9 mouse cellular contexts compared by ENCODE assay signal in genomic region chr13:65242319-65242787, GRCm38 (mm10). TPM values are rescaled to one million over a fixed set of nuclear protein-coding genes. Genes with fewer than 3 reads are reported as not detected.
DNase-seq lines count a peak whose midpoint lies in the region; ATAC-seq and TF ChIP-seq lines count a peak whose summit lies in the region.
"Had no signal": no experiment of that assay in that cellular context is flagged by ENCODE, and none has a peak within 500 bp of the region (broad histone marks: within the 10 kb centered on the region; RNA-seq: fewer than 3 reads in every experiment).

No protein-coding gene starts in this region.

- H3K27me3 ChIP-seq in kidney, embryonic 16.5 days (ENCODE audit: insufficient read depth, low read length): no peaks in the 10 kb centered on the region
- no peaks in the 10 kb centered on the region for H3K27me3 ChIP-seq in heart, postnatal 0 days (ENCODE audit: control insufficient read depth, insufficient read depth, low read length)

- no peak for DNase-seq in kidney, postnatal 36 days
- no peak for DNase-seq in heart, postnatal 0 days (ENCODE audit: low spot score)
- DNase-seq in urinary bladder, postnatal 14 days (ENCODE audit: low spot score): no peak
- no peak for DNase-seq in ovary, postnatal 36 days (ENCODE audit: low spot score)
- DNase-seq in adipocyte (ENCODE audit: low spot score): no peak

- no peak overlapping the region; the same call in 1 of the 2 replicates for H3K9ac ChIP-seq in kidney, embryonic 16.5 days (replicated peaks; ENCODE audit: low read length)
- peak overlapping the region; percentile 66 for H3K9ac ChIP-seq in heart, postnatal 0 days (replicated peaks; ENCODE audit: low read depth, low read length)

- H3K9me3 ChIP-seq in kidney, embryonic 16.5 days (ENCODE audit: low read length): peaks cover 20% of the 10 kb centered on the region
- peaks cover 4% of the 10 kb centered on the region for H3K9me3 ChIP-seq in heart, postnatal 0 days (replicated peaks; ENCODE audit: control insufficient read depth, low read length)

- ATAC-seq in kidney, embryonic 16.5 days (ENCODE audit: low FRiP score, low TSS enrichment): no peak
- ATAC-seq in heart, postnatal 0 days (ENCODE audit: insufficient read depth, low read depth): no peak

- peak overlapping the region; percentile 79 for H3K4me3 ChIP-seq in kidney, embryonic 16.5 days (ENCODE audit: low read length)
- H3K4me3 ChIP-seq in bone marrow macrophage, adult 2 months (ENCODE audit: insufficient read depth, low read length): peak overlapping the region; percentile 98
- peak overlapping the region; percentile 84 for H3K4me3 ChIP-seq in heart, postnatal 0 days (ENCODE audit: low read depth, low read length)
- H3K4me3 ChIP-seq in macrophage (ENCODE audit: inconsistent target): peak overlapping the region; percentile 90

- no peak for TF ChIP-seq CTCF in bone marrow macrophage, adult 2 months (IDR thresholded peaks at IDR 0.05; ENCODE audit: low read depth, low read length)
- TF ChIP-seq CTCF in heart, postnatal 0 days (IDR thresholded peaks at IDR 0.05; ENCODE audit: low read depth): no peak

- peaks cover 11% of the 10 kb centered on the region for H3K4me1 ChIP-seq in kidney, embryonic 16.5 days (ENCODE audit: insufficient read depth, low read length)
- H3K4me1 ChIP-seq in bone marrow macrophage, adult 2 months (ENCODE audit: control insufficient read depth, insufficient read depth, low read length): no peaks in the 10 kb centered on the region; the same call in 1 of the 2 replicates
- H3K4me1 ChIP-seq in heart, postnatal 0 days (ENCODE audit: control insufficient read depth, insufficient read depth): peaks cover 9% of the 10 kb centered on the region

- peak overlapping the region; percentile 96 for H3K4me2 ChIP-seq in kidney, embryonic 16.5 days (replicated peaks; ENCODE audit: low read depth, low read length)
- H3K4me2 ChIP-seq in heart, postnatal 0 days (ENCODE audit: low read depth, low read length): peak overlapping the region; percentile 99

- no peak for TF ChIP-seq POLR2A in bone marrow macrophage, adult 2 months (IDR thresholded peaks at IDR 0.05; ENCODE audit: borderline replicate concordance, low read depth, low read length)

- no peak overlapping the region for H3K27ac ChIP-seq in kidney, embryonic 16.5 days (ENCODE audit: low read length)
- no peak overlapping the region for H3K27ac ChIP-seq in bone marrow macrophage, adult 2 months (ENCODE audit: insufficient read depth, low read depth, low read length)
- no peak overlapping the region for H3K27ac ChIP-seq in heart, postnatal 0 days (ENCODE audit: low read depth)
- no peak overlapping the region for H3K27ac ChIP-seq in macrophage

- H3K36me3 ChIP-seq in kidney, embryonic 16.5 days (ENCODE audit: insufficient read depth, low read length): peaks cover 20% of the 10 kb centered on the region
- H3K36me3 ChIP-seq in heart, postnatal 0 days (replicated peaks; ENCODE audit: control insufficient read depth, insufficient read depth, low read length): no peaks in the 10 kb centered on the region
- H3K36me3 ChIP-seq in macrophage (ENCODE audit: inconsistent target): no peaks in the 10 kb centered on the region

- WGBS in kidney, embryonic 16.5 days: 30% methylated on average over 27 of the region's 27 CpGs
- WGBS in heart, postnatal 0 days: 26% methylated on average over 27 of the region's 27 CpGs
- WGBS in macrophage (ENCODE audit: missing documents): 44% methylated on average over 27 of the region's 27 CpGs

- no peak for TF ChIP-seq EP300 in heart, postnatal 0 days (IDR thresholded peaks at IDR 0.05; ENCODE audit: low read depth)

- H3K79me2 ChIP-seq in macrophage (ENCODE audit: inconsistent target): peaks cover 41% of the 10 kb centered on the region

RNA-seq across cellular contexts. Expression of gene Gm10775, which starts 17.0 kb away (rescaled TPM):
- polyA plus RNA-seq in kidney, embryonic 16.5 days (2015; fragmentation: Nextera tagmentation; extraction: Ambion mirVana): not detected in 2 replicates
- polyA plus RNA-seq in bone marrow macrophage, adult 2 months (2012; ENCODE audit: insufficient read depth, insufficient read length, missing spikeins): not detected in 2 replicates
- total RNA-seq in heart, postnatal 0 days (2014; rRNA removed; ENCODE audit: low replicate concordance): not detected in 2 replicates
- not detected in 2 replicates for polyA plus RNA-seq in heart, postnatal 0 days (2015; fragmentation: Nextera tagmentation; extraction: Ambion mirVana)
- not detected for total RNA-seq in macrophage (2018; cell fraction: chromatin; rRNA removed)
- not detected for total RNA-seq in macrophage (2018; cell fraction: cytosol; rRNA removed)
- not detected for total RNA-seq in macrophage (2018; cell fraction: nucleus; rRNA removed)
- polyA plus RNA-seq in macrophage (2018): not detected in 3 replicates
- total RNA-seq: neutrophil, adult 5-6 weeks had no signal

RNA-seq across cellular contexts. Expression of gene Zfp369, which starts 36.3 kb away (rescaled TPM):
- 9.2 and 11.5 TPM in 2 replicates for polyA plus RNA-seq in kidney, embryonic 16.5 days (2015; fragmentation: Nextera tagmentation; extraction: Ambion mirVana)
- 21.1 and 22.2 TPM in 2 replicates for polyA plus RNA-seq in bone marrow macrophage, adult 2 months (2012; ENCODE audit: insufficient read depth, insufficient read length, missing spikeins)
- total RNA-seq in heart, postnatal 0 days (2014; rRNA removed; ENCODE audit: low replicate concordance): 21.1 and 27.6 TPM in 2 replicates
- 5.2 and 6.2 TPM in 2 replicates for polyA plus RNA-seq in heart, postnatal 0 days (2015; fragmentation: Nextera tagmentation; extraction: Ambion mirVana)
- total RNA-seq in macrophage (2018; cell fraction: chromatin; rRNA removed): 100 to 1,000 TPM in 5 of 26 experiments, 10 to 100 TPM in 21; 11.2 to 124 (median 76.6) TPM
- total RNA-seq in macrophage (2018; cell fraction: cytosol; rRNA removed): 10 to 100 TPM; 12.0 to 38.1 (median 24.3) TPM
- total RNA-seq in macrophage (2018; cell fraction: nucleus; rRNA removed): 100 to 1,000 TPM in 2 of 26 experiments, 10 to 100 TPM in 24; 10.5 to 107 (median 51.3) TPM
- polyA plus RNA-seq in macrophage (2018): 8.6 to 15.6 TPM (median 14.0 TPM) in 3 replicates

RNA-seq across cellular contexts. Expression of gene Nlrp4f, which starts 36.6 kb away (rescaled TPM):
- 0.10 TPM in 1 of 2 replicates, not detected in the other for polyA plus RNA-seq in kidney, embryonic 16.5 days (2015; fragmentation: Nextera tagmentation; extraction: Ambion mirVana)
- polyA plus RNA-seq in bone marrow macrophage, adult 2 months (2012; ENCODE audit: insufficient read depth, insufficient read length, missing spikeins): not detected in 2 replicates
- not detected in 2 replicates for total RNA-seq in heart, postnatal 0 days (2014; rRNA removed; ENCODE audit: low replicate concordance)
- not detected in 2 replicates for polyA plus RNA-seq in heart, postnatal 0 days (2015; fragmentation: Nextera tagmentation; extraction: Ambion mirVana)
- total RNA-seq in macrophage (2018; cell fraction: chromatin; rRNA removed): not detected
- under 1 TPM in 1 of 26 experiments, not detected in 25; 0.23 TPM for total RNA-seq in macrophage (2018; cell fraction: cytosol; rRNA removed)
- total RNA-seq in macrophage (2018; cell fraction: nucleus; rRNA removed): under 1 TPM in 1 of 26 experiments, not detected in 25; 0.43 TPM
- polyA plus RNA-seq in macrophage (2018): 0.03 TPM in 1 of 3 replicates, not detected in the others
- total RNA-seq: neutrophil, adult 5-6 weeks had no signal
